Mouse (Mus musculus): ENCODE results near the gene Setdb1.

- TF ChIP-seq POLR2A (IDR thresholded peaks at IDR 0.05; ENCODE audit: low read depth, low read length) (no peak), ETS1 (conservative IDR thresholded peaks at IDR 0.05; ENCODE audit: low read depth, low read length) (no peak), POLR2AphosphoS2 (IDR thresholded peaks at IDR 0.05; ENCODE audit: low read depth, low read length) (no peak), TCF12 (IDR thresholded peaks at IDR 0.05; ENCODE audit: low read depth, low read length) (no peak), EP300 (IDR thresholded peaks at IDR 0.05; ENCODE audit: low read length) (no peak), JUN (IDR thresholded peaks at IDR 0.05; ENCODE audit: insufficient read depth, low read depth, low read length) (no peak), CTCF (conservative IDR thresholded peaks at IDR 0.05 in 1 of 2, IDR thresholded peaks at IDR 0.05 in 1 of 2; ENCODE audit: low read depth in 2 of 2, low read length in 2 of 2) (no peak), MAFK (IDR thresholded peaks at IDR 0.05; ENCODE audit: insufficient replicate concordance, low read length) (no peak)
These were observed 42.4 kb downstream of the Setdb1 start, which contains the start of gene Cers2 for GRCm38 (mm10) chr3:95314486-95315093.
